Mouse (Mus musculus): ENCODE data around the gene Gm13287. TPM values are rescaled to one million over a fixed set of nuclear protein-coding genes. Genes with fewer than 3 reads are reported as not detected.

Gm13287 gene
- polyA plus RNA-seq, 1 experiment from 2014 or later, result not detected

Other genes starting within 250 kb of the Gm13287 start
- gene Ifna15, start 245.0 kb upstream of the Gm13287 start, polyA plus RNA-seq (2015; fragmentation: Nextera tagmentation; extraction: Ambion mirVana), result not detected in 2 replicates
- not detected in 2 replicates for gene Ifna14, start 231.5 kb upstream of the Gm13287 start, polyA plus RNA-seq (2015; fragmentation: Nextera tagmentation; extraction: Ambion mirVana)
- not detected in 2 replicates for gene Ifna9, start 210.9 kb upstream of the Gm13287 start, polyA plus RNA-seq (2015; fragmentation: Nextera tagmentation; extraction: Ambion mirVana)
- not detected in 2 replicates for gene Ifna12, start 199.9 kb upstream of the Gm13287 start, polyA plus RNA-seq (2015; fragmentation: Nextera tagmentation; extraction: Ambion mirVana)
- gene C87499, start 168.8 kb upstream of the Gm13287 start, polyA plus RNA-seq (2015; fragmentation: Nextera tagmentation; extraction: Ambion mirVana), result not detected in 2 replicates
- gene Ifna13, start 158.8 kb upstream of the Gm13287 start, polyA plus RNA-seq (2015; fragmentation: Nextera tagmentation; extraction: Ambion mirVana), result not detected in 2 replicates
- not detected in 2 replicates for gene Ifna16, start 126.3 kb upstream of the Gm13287 start, polyA plus RNA-seq (2015; fragmentation: Nextera tagmentation; extraction: Ambion mirVana)
- not detected in 2 replicates for gene Ifna2, start 119.3 kb upstream of the Gm13287 start, polyA plus RNA-seq (2015; fragmentation: Nextera tagmentation; extraction: Ambion mirVana)
- not detected in 2 replicates for gene Ifnab, start 111.9 kb upstream of the Gm13287 start, polyA plus RNA-seq (2015; fragmentation: Nextera tagmentation; extraction: Ambion mirVana)
- 0.17 and 0.38 TPM in 2 replicates for gene Gm26566, start 81.4 kb upstream of the Gm13287 start, polyA plus RNA-seq (2015; fragmentation: Nextera tagmentation; extraction: Ambion mirVana)
- 23.7 and 28.8 TPM in 2 replicates for gene Klhl9, start 80.8 kb upstream of the Gm13287 start, polyA plus RNA-seq (2015; fragmentation: Nextera tagmentation; extraction: Ambion mirVana)
- gene Gm13271, start 48.4 kb upstream of the Gm13287 start, polyA plus RNA-seq (2015; fragmentation: Nextera tagmentation; extraction: Ambion mirVana), result not detected in 2 replicates
- 0.17 and 0.19 TPM in 2 replicates for gene Gm13283, start 43.1 kb upstream of the Gm13287 start, polyA plus RNA-seq (2015; fragmentation: Nextera tagmentation; extraction: Ambion mirVana)
- gene Gm13290, start 29.4 kb upstream of the Gm13287 start, polyA plus RNA-seq (2015; fragmentation: Nextera tagmentation; extraction: Ambion mirVana), result not detected in 2 replicates
- not detected in 2 replicates for gene Gm13289, start 26.3 kb upstream of the Gm13287 start, polyA plus RNA-seq (2015; fragmentation: Nextera tagmentation; extraction: Ambion mirVana)
- gene Gm13272, start 23.4 kb upstream of the Gm13287 start, polyA plus RNA-seq (2015; fragmentation: Nextera tagmentation; extraction: Ambion mirVana), result not detected in 2 replicates
- gene Ifnz, start 21.1 kb upstream of the Gm13287 start, polyA plus RNA-seq (2015; fragmentation: Nextera tagmentation; extraction: Ambion mirVana), result 0.33 TPM in 1 of 2 replicates, not detected in the other
- not detected in 2 replicates for gene Gm13276, start 17.5 kb upstream of the Gm13287 start, polyA plus RNA-seq (2015; fragmentation: Nextera tagmentation; extraction: Ambion mirVana)
- not detected in 2 replicates for gene Gm13277, start 14.6 kb upstream of the Gm13287 start, polyA plus RNA-seq (2015; fragmentation: Nextera tagmentation; extraction: Ambion mirVana)
- not detected in 2 replicates for gene Gm13278, start 11.7 kb upstream of the Gm13287 start, polyA plus RNA-seq (2015; fragmentation: Nextera tagmentation; extraction: Ambion mirVana)
- not detected in 2 replicates for gene Gm13275, start 8.8 kb upstream of the Gm13287 start, polyA plus RNA-seq (2015; fragmentation: Nextera tagmentation; extraction: Ambion mirVana)
- gene Gm13279, start 5.9 kb upstream of the Gm13287 start, polyA plus RNA-seq (2015; fragmentation: Nextera tagmentation; extraction: Ambion mirVana), result not detected in 2 replicates
- 0.79 TPM in 1 of 2 replicates, not detected in the other for gene Gm13285, start 3.6 kb upstream of the Gm13287 start, polyA plus RNA-seq (2015; fragmentation: Nextera tagmentation; extraction: Ambion mirVana)
- gene Gm13288, start 2.3 kb downstream of the Gm13287 start, polyA plus RNA-seq (2015; fragmentation: Nextera tagmentation; extraction: Ambion mirVana), result not detected in 2 replicates
- gene Ifna7, start 13.0 kb downstream of the Gm13287 start, polyA plus RNA-seq (2015; fragmentation: Nextera tagmentation; extraction: Ambion mirVana), result not detected in 2 replicates
- not detected in 2 replicates for gene Ifna11, start 16.7 kb downstream of the Gm13287 start, polyA plus RNA-seq (2015; fragmentation: Nextera tagmentation; extraction: Ambion mirVana)
- not detected in 2 replicates for gene Ifna6, start 24.2 kb downstream of the Gm13287 start, polyA plus RNA-seq (2015; fragmentation: Nextera tagmentation; extraction: Ambion mirVana)
- not detected in 2 replicates for gene Ifna5, start 32.3 kb downstream of the Gm13287 start, polyA plus RNA-seq (2015; fragmentation: Nextera tagmentation; extraction: Ambion mirVana)
- not detected in 2 replicates for gene Ifna4, start 38.6 kb downstream of the Gm13287 start, polyA plus RNA-seq (2015; fragmentation: Nextera tagmentation; extraction: Ambion mirVana)
- not detected in 2 replicates for gene Ifna1, start 46.8 kb downstream of the Gm13287 start, polyA plus RNA-seq (2015; fragmentation: Nextera tagmentation; extraction: Ambion mirVana)
- gene Ifne, start 76.9 kb downstream of the Gm13287 start, polyA plus RNA-seq (2015; fragmentation: Nextera tagmentation; extraction: Ambion mirVana), result not detected in 2 replicates

Data from spleen, postnatal 0 days (tissue).